Mouse (Mus musculus) E14TG2a.4 (cell line): ENCODE data around the gene Neurl2.

Source experiments
- CTCF ChIP-seq: conservative IDR thresholded peaks from 2 replicates; pipeline ENCODE4 v1.5.1; 2014; ENCODE audit warnings: low read length
- NANOG ChIP-seq: IDR thresholded peaks from 2 replicates; pipeline ENCODE4 v1.6.1; 2014; ENCODE audit warnings: borderline replicate concordance, low read length, mixed read lengths
- POU5F1 ChIP-seq: IDR thresholded peaks from 2 replicates; pipeline ENCODE4 v1.6.1; 2014; ENCODE audit warnings: low read length, borderline replicate concordance

GRCm38 (mm10) chr2:164795868-164796267 is 37.4 kb downstream of the Neurl2 start:
- TF ChIP-seq CTCF (no peak), NANOG (no peak), POU5F1 (no peak)
